Mouse (Mus musculus) MEL (cell line): ENCODE measurements at regions not wholly inside any gene's neighbourhood (a gene's known extent, or its start where the extent isn't known, plus 50 kb on each side); places are given as distances from the start of the nearest gene placed in this dataset.
A peak's percentile ranks its signal among the peaks of the same experiment; 100 is the strongest.

Experiments used
- DNase-seq: peaks from one replicate; pipeline ENCODE4 v3.0.0; 2011; ENCODE audit warnings: low read depth, low spot score
- H3K27ac ChIP-seq: 2 replicates; pipeline ENCODE4 v1.5.1; 2012; ENCODE audit warnings: low read depth, mild to moderate bottlenecking, control low read depth, low read length, moderate library complexity; ENCODE audit not compliant: control insufficient read depth
- H3K27me3 ChIP-seq, 2 experiments: fragments of 150-350 bp in 1 of 2; sonication (generic) in 1 of 2; 2 replicates each; pipeline ENCODE4 v1.6.1; 2012; ENCODE audit warnings: low read length in 2 of 2, mild to moderate bottlenecking in 2 of 2, improper control_type of control experiment in 1 of 2, moderate library complexity in 1 of 2; ENCODE audit not compliant: insufficient read depth in 2 of 2, control insufficient read depth in 1 of 2
- H3K36me3 ChIP-seq, 2 experiments: 2 replicates each; pipeline ENCODE4 v1.6.1; 2012 to 2014; ENCODE audit warnings: low read length in 2 of 2, improper control_type of control experiment in 1 of 2, inconsistent platforms in 1 of 2, mild to moderate bottlenecking in 1 of 2; ENCODE audit not compliant: insufficient read depth in 2 of 2, control insufficient read depth in 1 of 2
- H3K4me1 ChIP-seq, 2 experiments: fragments of 150-350 bp in 1 of 2; sonication (generic) in 1 of 2; 2 replicates each; pipeline ENCODE4 v1.6.1; 2012; ENCODE audit warnings: low read length in 2 of 2, improper control_type of control experiment in 1 of 2, mild to moderate bottlenecking in 1 of 2; ENCODE audit not compliant: insufficient read depth in 2 of 2, control insufficient read depth in 1 of 2
- H3K4me3 ChIP-seq, 2 experiments: fragments of 150-350 bp in 1 of 2; sonication (generic) in 1 of 2; 2 replicates each; pipeline ENCODE4 v1.5.1; 2012; ENCODE audit warnings: low read depth in 2 of 2, low read length in 2 of 2, mild to moderate bottlenecking in 2 of 2, moderate library complexity in 2 of 2, control low read depth in 1 of 2, improper control_type of control experiment in 1 of 2; ENCODE audit not compliant: control insufficient read depth in 1 of 2, insufficient read depth in 1 of 2
- H3K79me2 ChIP-seq: 2 replicates; pipeline ENCODE4 v1.6.1; 2012; ENCODE audit warnings: mild to moderate bottlenecking, low read length, moderate library complexity; ENCODE audit not compliant: control insufficient read depth, poor library complexity, insufficient read depth
- H3K9ac ChIP-seq: 2 replicates; pipeline ENCODE4 v1.6.1; 2012; ENCODE audit warnings: low read depth, mild to moderate bottlenecking, control low read depth, low read length, moderate library complexity; ENCODE audit not compliant: control insufficient read depth, poor library complexity, severe bottlenecking
- H3K9me3 ChIP-seq: fragments of 150-350 bp; sonication (generic); replicated peaks from 2 replicates; pipeline ENCODE4 v1.6.1; 2012; ENCODE audit warnings: mild to moderate bottlenecking, low read length, improper control_type of control experiment, moderate library complexity; ENCODE audit not compliant: insufficient read depth
- BHLHE40 ChIP-seq: IDR thresholded peaks from 2 replicates; pipeline ENCODE4 v1.6.1; 2012; ENCODE audit warnings: low read depth, mild to moderate bottlenecking, inconsistent platforms, low read length, improper control_type of control experiment, borderline replicate concordance
- CHD2 ChIP-seq: IDR thresholded peaks from 2 replicates; pipeline ENCODE4 v1.6.1; 2011; ENCODE audit warnings: low read length, improper control_type of control experiment
- CTCF ChIP-seq, 3 experiments: IDR thresholded peaks in 2 of 3; conservative IDR thresholded peaks in 1 of 3; 2 replicates each; pipeline ENCODE4 v1.5.1; 2011 to 2012; ENCODE audit warnings: low read length in 3 of 3, low read depth in 2 of 3, mild to moderate bottlenecking in 2 of 3, improper control_type of control experiment in 1 of 3, inconsistent platforms in 1 of 3, mixed read lengths in 1 of 3, moderate library complexity in 1 of 3; ENCODE audit not compliant: control insufficient read depth in 1 of 3, insufficient read depth in 1 of 3, poor library complexity in 1 of 3, severe bottlenecking in 1 of 3
- E2F4 ChIP-seq: IDR thresholded peaks from 2 replicates; pipeline ENCODE4 v1.6.1; 2011; ENCODE audit warnings: low read depth, low read length, improper control_type of control experiment, borderline replicate concordance
- ELF1 ChIP-seq: IDR thresholded peaks from 2 replicates; pipeline ENCODE4 v1.6.1; 2014; ENCODE audit warnings: low read depth, mild to moderate bottlenecking, inconsistent platforms, low read length, improper control_type of control experiment, moderate library complexity
- ETS1 ChIP-seq: IDR thresholded peaks from 2 replicates; pipeline ENCODE4 v1.6.1; 2012; ENCODE audit warnings: low read depth, mild to moderate bottlenecking, inconsistent platforms, low read length, improper control_type of control experiment, moderate library complexity
- GABPA ChIP-seq: IDR thresholded peaks from 2 replicates; pipeline ENCODE4 v1.6.1; 2012; ENCODE audit warnings: low read depth, mild to moderate bottlenecking, inconsistent platforms, low read length, improper control_type of control experiment, moderate library complexity
- KAT2A ChIP-seq: conservative IDR thresholded peaks from 2 replicates; pipeline ENCODE4 v1.6.1; 2012; ENCODE audit warnings: low read depth, low read length, improper control_type of control experiment, inconsistent platforms
- MAX ChIP-seq: IDR thresholded peaks from 2 replicates; pipeline ENCODE4 v1.6.1; 2011; ENCODE audit warnings: low read length, improper control_type of control experiment
- MAZ ChIP-seq: IDR thresholded peaks from 2 replicates; pipeline ENCODE4 v1.6.1; 2012; ENCODE audit warnings: low read depth, mild to moderate bottlenecking, inconsistent platforms, low read length, improper control_type of control experiment
- MEF2A ChIP-seq: IDR thresholded peaks from 2 replicates; pipeline ENCODE4 v1.6.1; 2014; ENCODE audit warnings: low read depth, mild to moderate bottlenecking, inconsistent platforms, low read length, improper control_type of control experiment; ENCODE audit not compliant: poor library complexity, insufficient replicate concordance, severe bottlenecking; ENCODE audit errors: extremely low read depth
- MXI1 ChIP-seq: IDR thresholded peaks from 2 replicates; pipeline ENCODE4 v1.6.1; 2011; ENCODE audit warnings: mild to moderate bottlenecking, low read depth, low read length, improper control_type of control experiment
- MYC ChIP-seq: IDR thresholded peaks from 2 replicates; pipeline ENCODE4 v1.6.1; 2011; ENCODE audit warnings: low read depth, mild to moderate bottlenecking, low read length, improper control_type of control experiment, moderate library complexity
- NELFE ChIP-seq: IDR thresholded peaks from 2 replicates; pipeline ENCODE4 v1.6.1; 2011; ENCODE audit warnings: low read depth, low read length, improper control_type of control experiment
- POLR2A ChIP-seq, 2 experiments: IDR thresholded peaks; 2 replicates each; pipeline ENCODE4 v1.6.1; 2011 to 2012; ENCODE audit warnings: low read length in 2 of 2, mild to moderate bottlenecking in 2 of 2, control low read depth in 1 of 2, improper control_type of control experiment in 1 of 2, low read depth in 1 of 2, moderate library complexity in 1 of 2; ENCODE audit not compliant: control insufficient read depth in 1 of 2, insufficient read depth in 1 of 2, poor library complexity in 1 of 2
- POLR2AphosphoS2 ChIP-seq: IDR thresholded peaks from 2 replicates; pipeline ENCODE4 v1.6.1; 2011; ENCODE audit warnings: low read length, improper control_type of control experiment
- POLR2AphosphoS5 ChIP-seq: IDR thresholded peaks from 2 replicates; pipeline ENCODE4 v1.6.1; 2012; ENCODE audit warnings: low read depth, borderline replicate concordance, mild to moderate bottlenecking, inconsistent platforms, low read length, moderate library complexity, mixed read lengths
- RCOR1 ChIP-seq: IDR thresholded peaks from 2 replicates; pipeline ENCODE4 v1.6.1; 2012; ENCODE audit warnings: low read depth, mild to moderate bottlenecking, inconsistent platforms, low read length, improper control_type of control experiment
- SMC3 ChIP-seq: IDR thresholded peaks from 2 replicates; pipeline ENCODE4 v1.6.1; 2011; ENCODE audit warnings: low read depth, low read length, improper control_type of control experiment
- TAL1 ChIP-seq: IDR thresholded peaks from 2 replicates; pipeline ENCODE4 v1.6.1; 2012; ENCODE audit warnings: mild to moderate bottlenecking, inconsistent platforms, low read length, moderate library complexity, mixed read lengths
- TBP ChIP-seq: IDR thresholded peaks from 2 replicates; pipeline ENCODE4 v1.8.0; 2011; ENCODE audit warnings: low read depth, low read length, improper control_type of control experiment
- TCF12 ChIP-seq: IDR thresholded peaks from 2 replicates; pipeline ENCODE4 v1.6.1; 2014; ENCODE audit warnings: low read depth, mild to moderate bottlenecking, inconsistent platforms, low read length, improper control_type of control experiment, moderate library complexity
- USF1 ChIP-seq: IDR thresholded peaks from 2 replicates; pipeline ENCODE4 v1.6.1; 2014; ENCODE audit warnings: low read depth, mild to moderate bottlenecking, inconsistent platforms, low read length, improper control_type of control experiment, moderate library complexity
- USF2 ChIP-seq, 2 experiments: IDR thresholded peaks; 2 replicates each; pipeline ENCODE4 v1.6.1; 2011 to 2012; ENCODE audit warnings: improper control_type of control experiment in 2 of 2, low read length in 2 of 2, borderline replicate concordance in 1 of 2, inconsistent platforms in 1 of 2, low read depth in 1 of 2, mild to moderate bottlenecking in 1 of 2; ENCODE audit not compliant: insufficient read depth in 1 of 2
- ZC3H11A ChIP-seq: IDR thresholded peaks from 2 replicates; pipeline ENCODE4 v1.6.1; 2012; ENCODE audit warnings: low read depth, mild to moderate bottlenecking, inconsistent platforms, low read length, improper control_type of control experiment
- ZKSCAN1 ChIP-seq: IDR thresholded peaks from 2 replicates; pipeline ENCODE4 v1.6.1; 2012; ENCODE audit warnings: low read depth, mild to moderate bottlenecking, inconsistent platforms, low read length, improper control_type of control experiment, moderate library complexity
- ZMIZ1 ChIP-seq: IDR thresholded peaks from 2 replicates; pipeline ENCODE4 v1.6.1; 2012; ENCODE audit warnings: low read depth, mild to moderate bottlenecking, inconsistent platforms, low read length, improper control_type of control experiment, moderate library complexity

DNA sequence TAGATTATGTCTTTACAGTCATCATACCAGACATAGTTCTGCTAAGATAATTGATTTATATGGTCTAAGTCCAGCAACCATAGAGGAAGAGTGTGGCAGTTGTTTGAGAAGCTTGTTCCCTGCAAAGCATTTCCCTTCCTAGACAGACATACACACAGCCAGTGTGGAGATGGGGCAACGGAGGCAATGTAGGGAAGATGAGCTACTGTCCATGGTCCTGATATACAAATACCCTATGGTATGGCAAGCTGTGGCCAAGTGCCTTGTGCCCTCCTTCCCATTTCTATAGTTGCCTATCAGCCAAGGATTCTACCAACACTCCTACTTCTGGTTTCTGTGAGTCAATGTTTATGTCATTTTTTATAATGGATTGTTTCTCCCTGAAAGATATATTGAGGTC is 145.6 kb downstream of the Edn1 start:
- H3K27ac ChIP-seq: no peak overlapping the region
- H3K9ac ChIP-seq: no peak overlapping the region
- no peak for TF ChIP-seq POLR2AphosphoS2
- TF ChIP-seq MEF2A: no peak
- no peak for TF ChIP-seq SMC3
- TF ChIP-seq MAX: no peak
- TF ChIP-seq MAZ: no peak
- no peak for TF ChIP-seq CTCF (IDR thresholded peaks at IDR 0.05 in 2 of 3, conservative IDR thresholded peaks at IDR 0.05 in 1 of 3; ENCODE audit: control insufficient read depth in 1 of 3, insufficient read depth in 1 of 3, low read depth in 2 of 3, low read length in 3 of 3, poor library complexity in 1 of 3, severe bottlenecking in 1 of 3)
- no peak for TF ChIP-seq ZKSCAN1
- no peak for TF ChIP-seq USF1
- TF ChIP-seq RCOR1: no peak
- no peak for TF ChIP-seq E2F4
- no peak for TF ChIP-seq MXI1
- TF ChIP-seq ELF1: no peak
- no peak for TF ChIP-seq KAT2A
- TF ChIP-seq NELFE: no peak
- TF ChIP-seq, all 39 proteins: peak for 0
- no peak overlapping the region for H3K4me3 ChIP-seq
- peak; percentile 7 for DNase-seq
- no peaks in the 10 kb centered on the region for H3K36me3 ChIP-seq
- H3K79me2 ChIP-seq: no peaks in the 10 kb centered on the region
- no peaks in the 10 kb centered on the region for H3K27me3 ChIP-seq
- no peaks in the 10 kb centered on the region for H3K9me3 ChIP-seq
- no peaks in the 10 kb centered on the region for H3K4me1 ChIP-seq

DNA sequence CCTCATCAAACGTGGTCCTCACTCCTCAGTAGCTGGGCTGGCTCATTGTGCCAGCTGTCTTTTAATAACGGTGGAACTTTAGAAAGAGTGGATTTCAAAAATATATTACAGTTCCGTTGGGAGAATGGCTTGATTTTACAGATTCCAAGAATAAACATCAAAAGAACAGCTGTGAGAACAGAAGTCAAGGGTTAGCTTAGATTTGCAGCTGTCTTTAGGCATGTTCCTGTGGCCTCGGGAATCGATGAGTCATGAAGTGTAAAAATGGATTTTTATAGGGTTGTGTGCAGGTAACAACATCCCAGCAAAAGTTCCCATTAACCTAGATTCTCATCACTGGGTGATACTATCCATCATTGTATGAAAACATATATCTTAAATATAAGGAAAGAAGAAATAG is 152.4 kb downstream of the Edn1 start:
- DNase-seq: no peak
- no peaks in the 10 kb centered on the region for H3K4me1 ChIP-seq
- H3K4me3 ChIP-seq: no peak overlapping the region
- no peaks in the 10 kb centered on the region for H3K79me2 ChIP-seq
- H3K27me3 ChIP-seq: no peaks in the 10 kb centered on the region
- no peaks in the 10 kb centered on the region for H3K36me3 ChIP-seq
- no peak overlapping the region for H3K9ac ChIP-seq
- TF ChIP-seq MYC (no peak), RCOR1 (no peak), MAX (no peak), CHD2 (no peak), TAL1 (no peak), KAT2A (no peak), POLR2A (IDR thresholded peaks at IDR 0.05; ENCODE audit: control insufficient read depth in 1 of 2, insufficient read depth in 1 of 2, low read depth in 1 of 2, low read length in 2 of 2, poor library complexity in 1 of 2) (no peak), GABPA (no peak), ETS1 (no peak), POLR2AphosphoS5 (no peak), MEF2A (no peak), TCF12 (no peak), USF2 (IDR thresholded peaks at IDR 0.05; ENCODE audit: borderline replicate concordance in 1 of 2, insufficient read depth in 1 of 2, low read depth in 1 of 2, low read length in 2 of 2) (no peak), TBP (no peak), BHLHE40 (no peak), ZMIZ1 (no peak), ZC3H11A (no peak)
- no peaks in the 10 kb centered on the region for H3K9me3 ChIP-seq
- no peak overlapping the region for H3K27ac ChIP-seq
